Mouse (Mus musculus): ENCODE measurements at regions not wholly inside any gene's neighbourhood (a gene's known extent, or its start where the extent isn't known, plus 50 kb on each side); places are given as distances from the start of the nearest gene placed in this dataset.
A peak's percentile ranks its signal among the peaks of the same experiment; 100 is the strongest.

- no peak overlapping the region for H3K27ac ChIP-seq (ENCODE audit: insufficient read depth, low read length)
These were observed 306.0 kb upstream of the Xrcc4 start for GRCm38 (mm10) chr13:90395274-90396023.

GRCm38 (mm10) chr13:90394815-90395241 lies 305.4 kb upstream of the Xrcc4 start:
- Histone ChIP-seq H3K4me3 (ENCODE audit: insufficient read depth, low read length) (no peak overlapping the region), H3K4me1 (ENCODE audit: control insufficient read depth, insufficient read depth, low read length) (peaks cover 3% of the 10 kb centered on the region; the same call in 1 of the 2 replicates), H3K27ac (ENCODE audit: insufficient read depth, low read length) (0 out of 2 replicates have a peak overlapping the region, but pooled peaks have one; percentile 30)
- TF ChIP-seq POLR2A (IDR thresholded peaks at IDR 0.05; ENCODE audit: low read depth, low read length) (no peak), CTCF (IDR thresholded peaks at IDR 0.05; ENCODE audit: borderline replicate concordance, insufficient read depth, low read length) (no peak)

More at GRCm38 (mm10) chr13:90395274-90396023, 306.0 kb upstream of the Xrcc4 start:
- Histone ChIP-seq H3K4me1 (ENCODE audit: control insufficient read depth, insufficient read depth, low read length) (peaks cover 3% of the 10 kb centered on the region; the same call in 1 of the 2 replicates), H3K4me3 (ENCODE audit: insufficient read depth, low read length) (no peak overlapping the region)
- TF ChIP-seq POLR2A (IDR thresholded peaks at IDR 0.05; ENCODE audit: low read depth, low read length) (no peak), CTCF (IDR thresholded peaks at IDR 0.05; ENCODE audit: borderline replicate concordance, insufficient read depth, low read length) (no peak)

- peaks cover 3% of the 10 kb centered on the region; the same call in 1 of the 2 replicates for H3K4me1 ChIP-seq (ENCODE audit: control insufficient read depth, insufficient read depth, low read length)
- H3K4me3 ChIP-seq (ENCODE audit: insufficient read depth, low read length): no peak overlapping the region
- TF ChIP-seq POLR2A (IDR thresholded peaks at IDR 0.05; ENCODE audit: low read depth, low read length) (no peak), CTCF (IDR thresholded peaks at IDR 0.05; ENCODE audit: borderline replicate concordance, insufficient read depth, low read length) (no peak)
- H3K27ac ChIP-seq (ENCODE audit: insufficient read depth, low read length): no peak overlapping the region
These were observed 303.0 kb upstream of the Xrcc4 start for GRCm38 (mm10) chr13:90392415-90392814.

GRCm38 (mm10) chr13:90376619-90377018 lies 287.2 kb upstream of the Xrcc4 start:
- Histone ChIP-seq H3K27ac (ENCODE audit: insufficient read depth, low read length) (no peak overlapping the region), H3K4me3 (ENCODE audit: insufficient read depth, low read length) (no peak overlapping the region), H3K4me1 (ENCODE audit: control insufficient read depth, insufficient read depth, low read length) (no peaks in the 10 kb centered on the region)
- TF ChIP-seq CTCF (IDR thresholded peaks at IDR 0.05; ENCODE audit: borderline replicate concordance, insufficient read depth, low read length): no peak
- no peak for TF ChIP-seq POLR2A (IDR thresholded peaks at IDR 0.05; ENCODE audit: low read depth, low read length)

GRCm38 (mm10) chr13:90376207-90376606 lies 286.8 kb upstream of the Xrcc4 start:
- no peaks in the 10 kb centered on the region for H3K4me1 ChIP-seq (ENCODE audit: control insufficient read depth, insufficient read depth, low read length)
- H3K4me3 ChIP-seq (ENCODE audit: insufficient read depth, low read length): no peak overlapping the region
- H3K27ac ChIP-seq (ENCODE audit: insufficient read depth, low read length): no peak overlapping the region
- TF ChIP-seq POLR2A (IDR thresholded peaks at IDR 0.05; ENCODE audit: low read depth, low read length): no peak
- no peak for TF ChIP-seq CTCF (IDR thresholded peaks at IDR 0.05; ENCODE audit: borderline replicate concordance, insufficient read depth, low read length)

GRCm38 (mm10) chr13:90371415-90372150 lies 282.2 kb upstream of the Xrcc4 start:
- TF ChIP-seq POLR2A (IDR thresholded peaks at IDR 0.05; ENCODE audit: low read depth, low read length): no peak
- no peak for TF ChIP-seq CTCF (IDR thresholded peaks at IDR 0.05; ENCODE audit: borderline replicate concordance, insufficient read depth, low read length)
- H3K4me1 ChIP-seq (ENCODE audit: control insufficient read depth, insufficient read depth, low read length): no peaks in the 10 kb centered on the region
- no peak overlapping the region for H3K4me3 ChIP-seq (ENCODE audit: insufficient read depth, low read length)
- no peak overlapping the region for H3K27ac ChIP-seq (ENCODE audit: insufficient read depth, low read length)

- no peaks in the 10 kb centered on the region for H3K4me1 ChIP-seq (ENCODE audit: control insufficient read depth, insufficient read depth, low read length)
- H3K27ac ChIP-seq (ENCODE audit: insufficient read depth, low read length): no peak overlapping the region
- no peak overlapping the region for H3K4me3 ChIP-seq (ENCODE audit: insufficient read depth, low read length)
- TF ChIP-seq POLR2A (IDR thresholded peaks at IDR 0.05; ENCODE audit: low read depth, low read length) (no peak), CTCF (IDR thresholded peaks at IDR 0.05; ENCODE audit: borderline replicate concordance, insufficient read depth, low read length) (no peak)
These were observed 281.5 kb upstream of the Xrcc4 start for GRCm38 (mm10) chr13:90370746-90371414.

- H3K27ac ChIP-seq (ENCODE audit: insufficient read depth, low read length): peak overlapping the region; percentile 93
- peaks cover 3% of the 10 kb centered on the region; the same call in 1 of the 2 replicates for H3K4me1 ChIP-seq (ENCODE audit: control insufficient read depth, insufficient read depth, low read length)
- no peak overlapping the region for H3K4me3 ChIP-seq (ENCODE audit: insufficient read depth, low read length)
- no peak for TF ChIP-seq CTCF (IDR thresholded peaks at IDR 0.05; ENCODE audit: borderline replicate concordance, insufficient read depth, low read length)
- no peak for TF ChIP-seq POLR2A (IDR thresholded peaks at IDR 0.05; ENCODE audit: low read depth, low read length)
These were observed 275.2 kb upstream of the Xrcc4 start for GRCm38 (mm10) chr13:90364518-90365027.

GRCm38 (mm10) chr13:90359861-90360601 lies 270.6 kb upstream of the Xrcc4 start:
- no peak overlapping the region for H3K4me3 ChIP-seq (ENCODE audit: insufficient read depth, low read length)
- H3K4me1 ChIP-seq (ENCODE audit: control insufficient read depth, insufficient read depth, low read length): peaks cover 5% of the 10 kb centered on the region
- peak overlapping the region; percentile 62 for H3K27ac ChIP-seq (ENCODE audit: insufficient read depth, low read length)
- TF ChIP-seq POLR2A (IDR thresholded peaks at IDR 0.05; ENCODE audit: low read depth, low read length) (no peak), CTCF (IDR thresholded peaks at IDR 0.05; ENCODE audit: borderline replicate concordance, insufficient read depth, low read length) (no peak)

Data from embryonic fibroblast, embryonic 13.5 days (primary cell).